Mouse (Mus musculus) MEL (cell line): ENCODE results near the gene Crebbp. TPM values are rescaled to one million over a fixed set of nuclear protein-coding genes. Genes with fewer than 3 reads are reported as not detected.

Experiments
- DNase-seq: peaks from one replicate; pipeline ENCODE4 v3.0.0; 2011; ENCODE audit warnings: low read depth, low spot score
- H3K27ac ChIP-seq: 2 replicates; pipeline ENCODE4 v1.5.1; 2012; ENCODE audit warnings: low read depth, mild to moderate bottlenecking, control low read depth, low read length, moderate library complexity; ENCODE audit not compliant: control insufficient read depth
- H3K27me3 ChIP-seq, 2 experiments: fragments of 150-350 bp in 1 of 2; sonication (generic) in 1 of 2; 2 replicates each; pipeline ENCODE4 v1.6.1; 2012; ENCODE audit warnings: low read length in 2 of 2, mild to moderate bottlenecking in 2 of 2, improper control_type of control experiment in 1 of 2, moderate library complexity in 1 of 2; ENCODE audit not compliant: insufficient read depth in 2 of 2, control insufficient read depth in 1 of 2
- H3K36me3 ChIP-seq, 2 experiments: 2 replicates each; pipeline ENCODE4 v1.6.1; 2012 to 2014; ENCODE audit warnings: low read length in 2 of 2, improper control_type of control experiment in 1 of 2, inconsistent platforms in 1 of 2, mild to moderate bottlenecking in 1 of 2; ENCODE audit not compliant: insufficient read depth in 2 of 2, control insufficient read depth in 1 of 2
- H3K4me1 ChIP-seq, 2 experiments: fragments of 150-350 bp in 1 of 2; sonication (generic) in 1 of 2; 2 replicates each; pipeline ENCODE4 v1.6.1; 2012; ENCODE audit warnings: low read length in 2 of 2, improper control_type of control experiment in 1 of 2, mild to moderate bottlenecking in 1 of 2; ENCODE audit not compliant: insufficient read depth in 2 of 2, control insufficient read depth in 1 of 2
- H3K4me3 ChIP-seq, 2 experiments: fragments of 150-350 bp in 1 of 2; sonication (generic) in 1 of 2; 2 replicates each; pipeline ENCODE4 v1.5.1; 2012; ENCODE audit warnings: low read depth in 2 of 2, low read length in 2 of 2, mild to moderate bottlenecking in 2 of 2, moderate library complexity in 2 of 2, control low read depth in 1 of 2, improper control_type of control experiment in 1 of 2; ENCODE audit not compliant: control insufficient read depth in 1 of 2, insufficient read depth in 1 of 2
- H3K79me2 ChIP-seq: 2 replicates; pipeline ENCODE4 v1.6.1; 2012; ENCODE audit warnings: mild to moderate bottlenecking, low read length, moderate library complexity; ENCODE audit not compliant: control insufficient read depth, poor library complexity, insufficient read depth
- H3K9ac ChIP-seq: 2 replicates; pipeline ENCODE4 v1.6.1; 2012; ENCODE audit warnings: low read depth, mild to moderate bottlenecking, control low read depth, low read length, moderate library complexity; ENCODE audit not compliant: control insufficient read depth, poor library complexity, severe bottlenecking
- H3K9me3 ChIP-seq: fragments of 150-350 bp; sonication (generic); replicated peaks from 2 replicates; pipeline ENCODE4 v1.6.1; 2012; ENCODE audit warnings: mild to moderate bottlenecking, low read length, improper control_type of control experiment, moderate library complexity; ENCODE audit not compliant: insufficient read depth
- BHLHE40 ChIP-seq: IDR thresholded peaks from 2 replicates; pipeline ENCODE4 v1.6.1; 2012; ENCODE audit warnings: low read depth, mild to moderate bottlenecking, inconsistent platforms, low read length, improper control_type of control experiment, borderline replicate concordance
- CHD1 ChIP-seq: IDR thresholded peaks from 2 replicates; pipeline ENCODE4 v1.6.1; 2012; ENCODE audit warnings: low read depth, mild to moderate bottlenecking, inconsistent platforms, low read length, improper control_type of control experiment
- CHD2 ChIP-seq: IDR thresholded peaks from 2 replicates; pipeline ENCODE4 v1.6.1; 2011; ENCODE audit warnings: low read length, improper control_type of control experiment
- CTCF ChIP-seq, 3 experiments: IDR thresholded peaks in 2 of 3; conservative IDR thresholded peaks in 1 of 3; 2 replicates each; pipeline ENCODE4 v1.5.1; 2011 to 2012; ENCODE audit warnings: low read length in 3 of 3, low read depth in 2 of 3, mild to moderate bottlenecking in 2 of 3, improper control_type of control experiment in 1 of 3, inconsistent platforms in 1 of 3, mixed read lengths in 1 of 3, moderate library complexity in 1 of 3; ENCODE audit not compliant: control insufficient read depth in 1 of 3, insufficient read depth in 1 of 3, poor library complexity in 1 of 3, severe bottlenecking in 1 of 3
- ELF1 ChIP-seq: IDR thresholded peaks from 2 replicates; pipeline ENCODE4 v1.6.1; 2014; ENCODE audit warnings: low read depth, mild to moderate bottlenecking, inconsistent platforms, low read length, improper control_type of control experiment, moderate library complexity
- EP300 ChIP-seq, 2 experiments: IDR thresholded peaks; 2 replicates each; pipeline ENCODE4 v1.6.1; 2011; ENCODE audit warnings: improper control_type of control experiment in 2 of 2, low read length in 2 of 2, low read depth in 1 of 2, mild to moderate bottlenecking in 1 of 2
- ETS1 ChIP-seq: IDR thresholded peaks from 2 replicates; pipeline ENCODE4 v1.6.1; 2012; ENCODE audit warnings: low read depth, mild to moderate bottlenecking, inconsistent platforms, low read length, improper control_type of control experiment, moderate library complexity
- GABPA ChIP-seq: IDR thresholded peaks from 2 replicates; pipeline ENCODE4 v1.6.1; 2012; ENCODE audit warnings: low read depth, mild to moderate bottlenecking, inconsistent platforms, low read length, improper control_type of control experiment, moderate library complexity
- GATA1 ChIP-seq: IDR thresholded peaks from 2 replicates; pipeline ENCODE4 v1.6.1; 2011; ENCODE audit warnings: low read depth, low read length, improper control_type of control experiment
- HCFC1 ChIP-seq: IDR thresholded peaks from 2 replicates; pipeline ENCODE4 v1.6.1; 2012; ENCODE audit warnings: low read depth, mild to moderate bottlenecking, inconsistent platforms, low read length, improper control_type of control experiment, moderate library complexity
- KAT2A ChIP-seq: conservative IDR thresholded peaks from 2 replicates; pipeline ENCODE4 v1.6.1; 2012; ENCODE audit warnings: low read depth, low read length, improper control_type of control experiment, inconsistent platforms
- MAX ChIP-seq: IDR thresholded peaks from 2 replicates; pipeline ENCODE4 v1.6.1; 2011; ENCODE audit warnings: low read length, improper control_type of control experiment
- MAZ ChIP-seq: IDR thresholded peaks from 2 replicates; pipeline ENCODE4 v1.6.1; 2012; ENCODE audit warnings: low read depth, mild to moderate bottlenecking, inconsistent platforms, low read length, improper control_type of control experiment
- MEF2A ChIP-seq: IDR thresholded peaks from 2 replicates; pipeline ENCODE4 v1.6.1; 2014; ENCODE audit warnings: low read depth, mild to moderate bottlenecking, inconsistent platforms, low read length, improper control_type of control experiment; ENCODE audit not compliant: poor library complexity, insufficient replicate concordance, severe bottlenecking; ENCODE audit errors: extremely low read depth
- MXI1 ChIP-seq: IDR thresholded peaks from 2 replicates; pipeline ENCODE4 v1.6.1; 2011; ENCODE audit warnings: mild to moderate bottlenecking, low read depth, low read length, improper control_type of control experiment
- MYB ChIP-seq: IDR thresholded peaks from 2 replicates; pipeline ENCODE4 v1.6.1; 2011; ENCODE audit warnings: mild to moderate bottlenecking, low read depth, low read length, improper control_type of control experiment
- MYC ChIP-seq: IDR thresholded peaks from 2 replicates; pipeline ENCODE4 v1.6.1; 2011; ENCODE audit warnings: low read depth, mild to moderate bottlenecking, low read length, improper control_type of control experiment, moderate library complexity
- NELFE ChIP-seq: IDR thresholded peaks from 2 replicates; pipeline ENCODE4 v1.6.1; 2011; ENCODE audit warnings: low read depth, low read length, improper control_type of control experiment
- NRF1 ChIP-seq: IDR thresholded peaks from 2 replicates; pipeline ENCODE4 v1.6.1; 2014; ENCODE audit warnings: low read depth, mild to moderate bottlenecking, inconsistent platforms, low read length, improper control_type of control experiment, moderate library complexity; ENCODE audit not compliant: poor library complexity, insufficient read depth, severe bottlenecking
- POLR2A ChIP-seq, 2 experiments: IDR thresholded peaks; 2 replicates each; pipeline ENCODE4 v1.6.1; 2011 to 2012; ENCODE audit warnings: low read length in 2 of 2, mild to moderate bottlenecking in 2 of 2, control low read depth in 1 of 2, improper control_type of control experiment in 1 of 2, low read depth in 1 of 2, moderate library complexity in 1 of 2; ENCODE audit not compliant: control insufficient read depth in 1 of 2, insufficient read depth in 1 of 2, poor library complexity in 1 of 2
- POLR2AphosphoS2 ChIP-seq: IDR thresholded peaks from 2 replicates; pipeline ENCODE4 v1.6.1; 2011; ENCODE audit warnings: low read length, improper control_type of control experiment
- POLR2AphosphoS5 ChIP-seq: IDR thresholded peaks from 2 replicates; pipeline ENCODE4 v1.6.1; 2012; ENCODE audit warnings: low read depth, borderline replicate concordance, mild to moderate bottlenecking, inconsistent platforms, low read length, moderate library complexity, mixed read lengths
- RAD21 ChIP-seq: IDR thresholded peaks from 2 replicates; pipeline ENCODE4 v1.6.1; 2011; ENCODE audit warnings: mild to moderate bottlenecking, low read depth, low read length, improper control_type of control experiment
- RCOR1 ChIP-seq: IDR thresholded peaks from 2 replicates; pipeline ENCODE4 v1.6.1; 2012; ENCODE audit warnings: low read depth, mild to moderate bottlenecking, inconsistent platforms, low read length, improper control_type of control experiment
- SIN3A ChIP-seq: IDR thresholded peaks from 2 replicates; pipeline ENCODE4 v1.6.1; 2012; ENCODE audit warnings: low read length, improper control_type of control experiment, inconsistent platforms
- SMC3 ChIP-seq: IDR thresholded peaks from 2 replicates; pipeline ENCODE4 v1.6.1; 2011; ENCODE audit warnings: low read depth, low read length, improper control_type of control experiment
- TBP ChIP-seq: IDR thresholded peaks from 2 replicates; pipeline ENCODE4 v1.8.0; 2011; ENCODE audit warnings: low read depth, low read length, improper control_type of control experiment
- TCF12 ChIP-seq: IDR thresholded peaks from 2 replicates; pipeline ENCODE4 v1.6.1; 2014; ENCODE audit warnings: low read depth, mild to moderate bottlenecking, inconsistent platforms, low read length, improper control_type of control experiment, moderate library complexity
- USF1 ChIP-seq: IDR thresholded peaks from 2 replicates; pipeline ENCODE4 v1.6.1; 2014; ENCODE audit warnings: low read depth, mild to moderate bottlenecking, inconsistent platforms, low read length, improper control_type of control experiment, moderate library complexity
- USF2 ChIP-seq, 2 experiments: IDR thresholded peaks; 2 replicates each; pipeline ENCODE4 v1.6.1; 2011 to 2012; ENCODE audit warnings: improper control_type of control experiment in 2 of 2, low read length in 2 of 2, borderline replicate concordance in 1 of 2, inconsistent platforms in 1 of 2, low read depth in 1 of 2, mild to moderate bottlenecking in 1 of 2; ENCODE audit not compliant: insufficient read depth in 1 of 2
- ZC3H11A ChIP-seq: IDR thresholded peaks from 2 replicates; pipeline ENCODE4 v1.6.1; 2012; ENCODE audit warnings: low read depth, mild to moderate bottlenecking, inconsistent platforms, low read length, improper control_type of control experiment
- ZKSCAN1 ChIP-seq: IDR thresholded peaks from 2 replicates; pipeline ENCODE4 v1.6.1; 2012; ENCODE audit warnings: low read depth, mild to moderate bottlenecking, inconsistent platforms, low read length, improper control_type of control experiment, moderate library complexity
- ZMIZ1 ChIP-seq: IDR thresholded peaks from 2 replicates; pipeline ENCODE4 v1.6.1; 2012; ENCODE audit warnings: low read depth, mild to moderate bottlenecking, inconsistent platforms, low read length, improper control_type of control experiment, moderate library complexity
- ZNF384 ChIP-seq: IDR thresholded peaks from 2 replicates; pipeline ENCODE4 v1.6.1; 2012; ENCODE audit warnings: low read depth, mild to moderate bottlenecking, inconsistent platforms, low read length, improper control_type of control experiment
- polyA plus RNA-seq, 2 experiments: library from polyadenylated mRNA; stranded (reverse) in 1 of 2; unstranded in 1 of 2; fragments of >175 nt in 1 of 2; fragments of >200 nt in 1 of 2; gene quantifications; 2 replicates each; pipeline versions ENCODE4 v1.2.1 to v1.2.4; 2012; ENCODE audit warnings: low replicate concordance in 2 of 2, low read depth in 1 of 2; ENCODE audit not compliant: insufficient read length in 2 of 2, insufficient read depth in 1 of 2, missing spikeins in 1 of 2
- total RNA-seq: library from RNA; depleted of rRNA; stranded (reverse); fragments of 300-350 nt; gene quantifications from 2 replicates; pipeline ENCODE4 v1.2.3, GENCODE M21; 2012

The Crebbp gene
- total and polyA plus RNA-seq, 3 experiments, result 4.7 to 145 (median 7.0) TPM

- peaks cover 16 to 36% of the 10 kb centered on the region in 2 experiments for H3K4me1 ChIP-seq
These were observed 136.3 kb downstream of the Crebbp start, which contains the start of gene Trap1 for GRCm38 (mm10) chr16:4077384-4078061. Gene Trap1, minus strand, starts transcription at chr16:4077827.

DNA sequence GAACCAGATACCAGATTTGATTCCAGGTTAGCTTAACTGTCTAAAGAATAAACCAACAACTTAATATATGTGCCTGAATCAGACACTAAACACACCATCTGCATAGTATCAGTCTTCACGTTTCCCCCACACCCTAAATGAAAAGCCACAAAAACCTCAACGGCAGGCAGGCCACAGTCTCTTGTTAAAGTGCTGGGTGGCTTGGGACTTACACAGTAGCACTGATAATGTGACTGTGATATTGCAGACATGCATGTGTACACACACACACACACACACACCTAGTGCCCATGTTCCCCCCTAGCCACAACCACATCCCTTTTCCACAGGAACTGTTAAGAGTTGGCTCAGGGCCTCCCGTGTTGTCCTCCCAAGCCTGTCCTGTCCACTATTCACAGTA lies 139.0 kb downstream of the Crebbp start:
- Histone ChIP-seq H3K9ac (no peak overlapping the region), H3K27ac (peak overlapping the region; percentile 24), H3K9me3 (no peaks in the 10 kb centered on the region), H3K4me3 (no peak overlapping the region; a peak in 1 of 4 replicates), H3K79me2 (peaks cover 39% of the 10 kb centered on the region), H3K27me3 (no peaks in the 10 kb centered on the region), H3K4me1 (peaks cover 11 to 33% of the 10 kb centered on the region in 2 experiments), H3K36me3 (peaks cover 0 to 37% of the 10 kb centered on the region in 2 experiments; a peak in 2 of 4 replicates)
- peak; percentile 90 for DNase-seq
- TF ChIP-seq CHD2, result no peak
- TF ChIP-seq RCOR1, result peak; percentile 99
- no peak for TF ChIP-seq MEF2A
- TF ChIP-seq MAX, result peak; percentile 59; the same call in 1 of the 2 replicates
- TF ChIP-seq HCFC1, result peak; percentile 47
- no peak for TF ChIP-seq POLR2AphosphoS5
- TF ChIP-seq ZNF384, result no peak; the same call in 1 of the 2 replicates
- peak; percentile 82 for TF ChIP-seq GATA1
- peak; percentile 96 for TF ChIP-seq BHLHE40
- TF ChIP-seq GABPA, result no peak
- no peak for TF ChIP-seq USF1
- TF ChIP-seq CHD1, result no peak
- no peak for TF ChIP-seq ZKSCAN1
- peak; percentile 91 for TF ChIP-seq EP300 (IDR thresholded peaks at IDR 0.05; ENCODE audit: low read depth in 1 of 2, low read length in 2 of 2)
- no peak for TF ChIP-seq ELF1
- TF ChIP-seq MYB, result peak; percentile 65
- TF ChIP-seq TCF12, result peak; percentile 89

More at GRCm38 (mm10) chr16:4077384-4078061, 136.3 kb downstream of the Crebbp start, which contains the start of gene Trap1:
- peak; percentile 95 for DNase-seq
- Histone ChIP-seq H3K27me3 (no peaks in the 10 kb centered on the region), H3K9me3 (no peaks in the 10 kb centered on the region), H3K79me2 (peaks cover 35% of the 10 kb centered on the region), H3K4me3 (peak within 1 kb of the TSS; percentile 93 to 95), H3K27ac (peak within 1 kb of the TSS; percentile 75), H3K36me3 (peaks cover 0 to 47% of the 10 kb centered on the region in 2 experiments; a peak in 2 of 4 replicates), H3K9ac (peak within 1 kb of the TSS; percentile 90)
- TF ChIP-seq ZMIZ1, result peak; percentile 88
- no peak for TF ChIP-seq RAD21
- peak; percentile 95 for TF ChIP-seq MXI1
- TF ChIP-seq POLR2A (IDR thresholded peaks at IDR 0.05; ENCODE audit: control insufficient read depth in 1 of 2, insufficient read depth in 1 of 2, low read depth in 1 of 2, low read length in 2 of 2, poor library complexity in 1 of 2), result peak; percentile 93 to 95
- 0 out of 2 replicates have a peak, but pooled peaks have one; percentile 2 for TF ChIP-seq CHD1
- TF ChIP-seq GATA1, result no peak
- peak; percentile 77; the same call in 1 of the 2 replicates for TF ChIP-seq MYC
- peak; percentile 49; the same call in 1 of the 2 replicates for TF ChIP-seq ETS1
- no peak for TF ChIP-seq CTCF (IDR thresholded peaks at IDR 0.05 in 2 of 3, conservative IDR thresholded peaks at IDR 0.05 in 1 of 3; ENCODE audit: control insufficient read depth in 1 of 3, insufficient read depth in 1 of 3, low read depth in 2 of 3, low read length in 3 of 3, poor library complexity in 1 of 3, severe bottlenecking in 1 of 3)
- peak; percentile 92 for TF ChIP-seq KAT2A
- peak; percentile 96 for TF ChIP-seq MAZ
- TF ChIP-seq MYB, result no peak
- peak; percentile 29; the same call in 1 of the 2 replicates for TF ChIP-seq ZC3H11A
- peak; percentile 79 for TF ChIP-seq ELF1
- 0 out of 2 replicates have a peak, but pooled peaks have one; percentile 26 for TF ChIP-seq NRF1
- TF ChIP-seq ZKSCAN1, result no peak
- peak in 1 of 2 experiments; percentile 65; a peak in 2 of 4 replicates for TF ChIP-seq EP300 (IDR thresholded peaks at IDR 0.05; ENCODE audit: low read depth in 1 of 2, low read length in 2 of 2)
- no peak for TF ChIP-seq SMC3
- peak; percentile 80 for TF ChIP-seq TCF12
- TF ChIP-seq POLR2AphosphoS2, result peak; percentile 91
- peak; percentile 97 for TF ChIP-seq NELFE
- TF ChIP-seq CHD2, result 0 out of 2 replicates have a peak, but pooled peaks have one; percentile 28
- no peak for TF ChIP-seq USF2 (IDR thresholded peaks at IDR 0.05; ENCODE audit: borderline replicate concordance in 1 of 2, insufficient read depth in 1 of 2, low read depth in 1 of 2, low read length in 2 of 2)
- TF ChIP-seq HCFC1, result peak; percentile 98
- TF ChIP-seq POLR2AphosphoS5, result peak; percentile 32; the same call in 1 of the 2 replicates
- TF ChIP-seq TBP, result peak; percentile 82
- TF ChIP-seq BHLHE40, result no peak
- TF ChIP-seq MAX, result peak; percentile 90
- no peak for TF ChIP-seq RCOR1
- TF ChIP-seq SIN3A, result peak; percentile 98
